Mouse (Mus musculus): ENCODE measurements around the gene Olfr420.

- TF ChIP-seq CTCF (IDR thresholded peaks at IDR 0.05; ENCODE audit: low read depth, low read length) (no peak), GATA1 (IDR thresholded peaks at IDR 0.05; ENCODE audit: borderline replicate concordance, low read length) (no peak), TAL1 (conservative IDR thresholded peaks at IDR 0.05; ENCODE audit: low read depth, low read length) (peak; percentile 46)
These were observed 17.2 kb downstream of the Olfr420 start, which contains the start of gene Spta1 for GRCm38 (mm10) chr1:174172605-174173004.

Data from G1E (cell line).